Mouse (Mus musculus) intestine, embryonic 15.5 days (tissue): ENCODE data around the gene Olfr1009. TPM values are rescaled to one million over a fixed set of nuclear protein-coding genes. Genes with fewer than 3 reads are reported as not detected.
"Not testable (repeated sequence)": the region's sequence is repeated elsewhere in the genome, so short reads cannot be mapped to it uniquely, and the experiment has no call there.

Experiments
- ATAC-seq: fragments of 200-750 bp; cut with Nextera tagmentation; 2 replicates; pipeline ENCODE4 v1.8.0; 2017; ENCODE audit warnings: moderate TSS enrichment, moderate library complexity
- H3K27ac ChIP-seq: fragments of 300-500 bp; sonication (generic); 2 replicates; pipeline ENCODE4 v1.5.1; 2015; ENCODE audit warnings: mild to moderate bottlenecking, inconsistent platforms
- H3K27me3 ChIP-seq: fragments of 300-500 bp; sonication (generic); replicated peaks from 2 replicates; pipeline ENCODE4 v1.6.1; 2015; ENCODE audit warnings: inconsistent platforms
- H3K36me3 ChIP-seq: fragments of 300-500 bp; sonication (generic); 2 replicates; pipeline ENCODE4 v1.6.1; 2015; ENCODE audit warnings: inconsistent platforms
- H3K4me1 ChIP-seq: fragments of 300-500 bp; sonication (generic); replicated peaks from 2 replicates; pipeline ENCODE4 v1.6.1; 2015; ENCODE audit warnings: inconsistent platforms
- H3K4me2 ChIP-seq: fragments of 300-500 bp; sonication (generic); replicated peaks from 2 replicates; pipeline ENCODE4 v1.6.1; 2015; ENCODE audit warnings: mild to moderate bottlenecking, inconsistent platforms
- H3K4me3 ChIP-seq: fragments of 300-500 bp; sonication (generic); replicated peaks from 2 replicates; pipeline ENCODE4 v1.5.1; 2015; ENCODE audit warnings: inconsistent platforms
- H3K9ac ChIP-seq: fragments of 300-500 bp; sonication (generic); 2 replicates; pipeline ENCODE4 v1.6.1; 2015; ENCODE audit warnings: inconsistent platforms
- H3K9me3 ChIP-seq: fragments of 300-500 bp; sonication (generic); 2 replicates; pipeline ENCODE4 v1.6.1; 2016; ENCODE audit warnings: inconsistent platforms
- WGBS: fragments of 180-500 bp; shearing (Covaris S2); methylation state at CpG from one replicate; pipeline ENCODE4 v1.1.7; 2015; 5-methylcytosine and 5-hydroxymethylcytosine counted together
- polyA plus RNA-seq: library from polyadenylated mRNA; unstranded; fragments of >200 nt; fragmentation: Nextera tagmentation; extraction: Ambion mirVana; gene quantifications from 2 replicates; pipeline ENCODE4 v1.2.1, GENCODE M21; 2015

The Olfr1009 gene
- not detected in 2 replicates for polyA plus RNA-seq

GRCm38 (mm10) chr2:85715119-85715518 is at the start of gene Olfr1009:
Gene Olfr1009, plus strand, starts transcription at chr2:85715419.
- Histone ChIP-seq H3K4me3 (no peak within 1 kb of the TSS), H3K27me3 (no peaks in the 10 kb centered on the region), H3K36me3 (no peaks in the 10 kb centered on the region), H3K9ac (no peak within 1 kb of the TSS), H3K4me1 (no peaks in the 10 kb centered on the region), H3K27ac (no peak within 1 kb of the TSS), H3K4me2 (no peak within 1 kb of the TSS), H3K9me3 (no peaks in the 10 kb centered on the region)
- WGBS: 97% methylated on average over 1 of the region's 1 CpGs
- no peak for ATAC-seq

- ATAC-seq: no peak
- no peak within 1 kb of the TSS for H3K27ac ChIP-seq
These were observed 36.6 kb upstream of the Olfr1009 start, which contains the start of gene Olfr1006 for GRCm38 (mm10) chr2:85678667-85679066. Gene Olfr1006, minus strand, starts transcription at chr2:85678767.

GRCm38 (mm10) chr2:85689131-85689530 is 26.1 kb upstream of the Olfr1009 start, which contains the start of gene Olfr1008:
Gene Olfr1008, plus strand, starts transcription at chr2:85689431.
- no peak for ATAC-seq
- Histone ChIP-seq H3K9ac (no peak within 1 kb of the TSS), H3K4me3 (no peak within 1 kb of the TSS), H3K4me2 (no peak within 1 kb of the TSS), H3K27me3 (no peaks in the 10 kb centered on the region), H3K9me3 (no peaks in the 10 kb centered on the region), H3K4me1 (no peaks in the 10 kb centered on the region), H3K27ac (no peak within 1 kb of the TSS), H3K36me3 (no peaks in the 10 kb centered on the region)

More at GRCm38 (mm10) chr2:85678667-85679066, 36.6 kb upstream of the Olfr1009 start, which contains the start of gene Olfr1006:
- Histone ChIP-seq H3K4me3 (no peak within 1 kb of the TSS), H3K27me3 (no peaks in the 10 kb centered on the region), H3K4me1 (no peaks in the 10 kb centered on the region), H3K9me3 (no peaks in the 10 kb centered on the region), H3K9ac (no peak within 1 kb of the TSS), H3K4me2 (no peak within 1 kb of the TSS), H3K36me3 (no peaks in the 10 kb centered on the region)

- WGBS: 15% methylated on average over 2 of the region's 2 CpGs
- peak; percentile 59 for ATAC-seq
- not testable (repeated sequence) for H3K36me3 ChIP-seq, H3K27me3 ChIP-seq, H3K4me2 ChIP-seq, H3K4me3 ChIP-seq, H3K4me1 ChIP-seq, H3K9me3 ChIP-seq, H3K27ac ChIP-seq, H3K9ac ChIP-seq
These were observed 4.5 kb upstream of the Olfr1009 start for GRCm38 (mm10) chr2:85710680-85711079.

GRCm38 (mm10) chr2:85711159-85711558 is 4.1 kb upstream of the Olfr1009 start:
- H3K4me2 ChIP-seq: no peak overlapping the region
- no peaks in the 10 kb centered on the region for H3K4me1 ChIP-seq
- no peak overlapping the region for H3K9ac ChIP-seq
- ATAC-seq: peak; percentile 49; the same call in 1 of the 2 replicates
- H3K4me3 ChIP-seq: no peak overlapping the region
- no peaks in the 10 kb centered on the region for H3K27me3 ChIP-seq
- no peak overlapping the region for H3K27ac ChIP-seq
- no peaks in the 10 kb centered on the region for H3K9me3 ChIP-seq
- WGBS: 17% methylated on average over 1 of the region's 1 CpGs
- H3K36me3 ChIP-seq: no peaks in the 10 kb centered on the region

GRCm38 (mm10) chr2:85725793-85726192 is 10.6 kb downstream of the Olfr1009 start:
- no peaks in the 10 kb centered on the region for H3K4me1 ChIP-seq
- H3K27me3 ChIP-seq: no peaks in the 10 kb centered on the region
- no peak for ATAC-seq
- WGBS: 18% methylated on average over 3 of the region's 3 CpGs
- H3K9ac ChIP-seq: no peak overlapping the region
- H3K4me2 ChIP-seq: no peak overlapping the region
- H3K4me3 ChIP-seq: no peak overlapping the region
- H3K27ac ChIP-seq: no peak overlapping the region
- H3K9me3 ChIP-seq: no peaks in the 10 kb centered on the region
- no peaks in the 10 kb centered on the region for H3K36me3 ChIP-seq

GRCm38 (mm10) chr2:85753822-85754221 is 38.6 kb downstream of the Olfr1009 start:
- H3K9ac ChIP-seq: no peak overlapping the region
- H3K4me1 ChIP-seq: no peaks in the 10 kb centered on the region
- WGBS: 84% methylated on average over 4 of the region's 4 CpGs
- H3K4me3 ChIP-seq: no peak overlapping the region
- no peak overlapping the region for H3K27ac ChIP-seq
- no peaks in the 10 kb centered on the region for H3K9me3 ChIP-seq
- no peak overlapping the region for H3K4me2 ChIP-seq
- no peak for ATAC-seq
- no peaks in the 10 kb centered on the region for H3K27me3 ChIP-seq
- H3K36me3 ChIP-seq: no peaks in the 10 kb centered on the region

GRCm38 (mm10) chr2:85762666-85763065 is 47.4 kb downstream of the Olfr1009 start, which contains the start of gene Olfr1012:
Gene Olfr1012, minus strand, starts transcription at chr2:85762766.
- 63% methylated on average over 1 of the region's 1 CpGs for WGBS
- no peak within 1 kb of the TSS for H3K9ac ChIP-seq
- no peak for ATAC-seq
- H3K9me3 ChIP-seq: no peaks in the 10 kb centered on the region
- no peak within 1 kb of the TSS for H3K4me2 ChIP-seq
- H3K36me3 ChIP-seq: no peaks in the 10 kb centered on the region
- H3K27ac ChIP-seq: no peak within 1 kb of the TSS
- no peak within 1 kb of the TSS for H3K4me3 ChIP-seq
- H3K27me3 ChIP-seq: no peaks in the 10 kb centered on the region
- no peaks in the 10 kb centered on the region for H3K4me1 ChIP-seq

GRCm38 (mm10) chr2:85766798-85767197 is 51.6 kb downstream of the Olfr1009 start, which contains the start of gene Olfr1013:
Gene Olfr1013, plus strand, starts transcription at chr2:85767098.
- H3K4me1 ChIP-seq: no peaks in the 10 kb centered on the region
- H3K4me2 ChIP-seq: no peak within 1 kb of the TSS
- no peaks in the 10 kb centered on the region for H3K27me3 ChIP-seq
- no peaks in the 10 kb centered on the region for H3K36me3 ChIP-seq
- no peak within 1 kb of the TSS for H3K4me3 ChIP-seq
- H3K9me3 ChIP-seq: no peaks in the 10 kb centered on the region
- ATAC-seq: no peak
- H3K9ac ChIP-seq: no peak within 1 kb of the TSS
- no peak within 1 kb of the TSS for H3K27ac ChIP-seq

GRCm38 (mm10) chr2:85772413-85772812 is 57.2 kb downstream of the Olfr1009 start, which contains the start of gene Olfr1014:
Gene Olfr1014, plus strand, starts transcription at chr2:85772713.
- Histone ChIP-seq H3K27ac (no peak within 1 kb of the TSS), H3K36me3 (no peaks in the 10 kb centered on the region), H3K4me3 (no peak within 1 kb of the TSS), H3K9me3 (no peaks in the 10 kb centered on the region), H3K27me3 (no peaks in the 10 kb centered on the region), H3K4me2 (no peak within 1 kb of the TSS), H3K9ac (no peak within 1 kb of the TSS), H3K4me1 (no peaks in the 10 kb centered on the region)
- no peak for ATAC-seq

Other genes with a start within 250 kb of the Olfr1009 start
- gene 4833423E24Rik, start 196.4 kb upstream of the Olfr1009 start, polyA plus RNA-seq: 0.06 and 0.10 TPM in 2 replicates
- not detected in 2 replicates for gene Olfr996, start 136.2 kb upstream of the Olfr1009 start, polyA plus RNA-seq
- gene Olfr998, start 126.5 kb upstream of the Olfr1009 start, polyA plus RNA-seq: not detected in 2 replicates
- gene Olfr1000, start 103.5 kb upstream of the Olfr1009 start, polyA plus RNA-seq: not detected in 2 replicates
- not detected in 2 replicates for gene Olfr1002, start 64.7 kb upstream of the Olfr1009 start, polyA plus RNA-seq
- not detected in 2 replicates for gene Olfr154, start 51.0 kb upstream of the Olfr1009 start, polyA plus RNA-seq
- not detected in 2 replicates for gene Olfr1006, start 36.7 kb upstream of the Olfr1009 start, polyA plus RNA-seq
- not detected in 2 replicates for gene Olfr1008, start 26.0 kb upstream of the Olfr1009 start, polyA plus RNA-seq
- not detected in 2 replicates for gene Olfr1012, start 47.3 kb downstream of the Olfr1009 start, polyA plus RNA-seq
- gene Olfr1013, start 51.7 kb downstream of the Olfr1009 start, polyA plus RNA-seq: not detected in 2 replicates
- gene Olfr1014, start 57.3 kb downstream of the Olfr1009 start, polyA plus RNA-seq: not detected in 2 replicates
- not detected in 2 replicates for gene Olfr1015, start 66.6 kb downstream of the Olfr1009 start, polyA plus RNA-seq
- gene Olfr1016, start 87.1 kb downstream of the Olfr1009 start, polyA plus RNA-seq: not detected in 2 replicates
- gene Olfr1018, start 103.1 kb downstream of the Olfr1009 start, polyA plus RNA-seq: not detected in 2 replicates
- not detected in 2 replicates for gene Olfr1019, start 130.1 kb downstream of the Olfr1009 start, polyA plus RNA-seq
- gene Olfr1020, start 131.6 kb downstream of the Olfr1009 start, polyA plus RNA-seq: not detected in 2 replicates
- gene Olfr1022, start 153.2 kb downstream of the Olfr1009 start, polyA plus RNA-seq: not detected in 2 replicates
- not detected in 2 replicates for gene Olfr1023, start 170.2 kb downstream of the Olfr1009 start, polyA plus RNA-seq
- gene Olfr1024, start 189.6 kb downstream of the Olfr1009 start, polyA plus RNA-seq: not detected in 2 replicates
- not detected in 2 replicates for gene Olfr1025-ps1, start 199.8 kb downstream of the Olfr1009 start, polyA plus RNA-seq
- gene Olfr1026, start 206.1 kb downstream of the Olfr1009 start, polyA plus RNA-seq: not detected in 2 replicates
- not detected in 2 replicates for gene Olfr1028, start 235.0 kb downstream of the Olfr1009 start, polyA plus RNA-seq